Mouse (Mus musculus) ZHBTc4 (cell line): ENCODE results near the gene Rtl1.
A peak's percentile ranks its signal among the peaks of the same experiment; 100 is the strongest.

Experiments used
- DNase-seq: peaks from one replicate; pipeline ENCODE4 v3.0.0-alpha.2; 2011; ENCODE audit warnings: low read depth, low spot score

Gene Rtl1

DNA sequence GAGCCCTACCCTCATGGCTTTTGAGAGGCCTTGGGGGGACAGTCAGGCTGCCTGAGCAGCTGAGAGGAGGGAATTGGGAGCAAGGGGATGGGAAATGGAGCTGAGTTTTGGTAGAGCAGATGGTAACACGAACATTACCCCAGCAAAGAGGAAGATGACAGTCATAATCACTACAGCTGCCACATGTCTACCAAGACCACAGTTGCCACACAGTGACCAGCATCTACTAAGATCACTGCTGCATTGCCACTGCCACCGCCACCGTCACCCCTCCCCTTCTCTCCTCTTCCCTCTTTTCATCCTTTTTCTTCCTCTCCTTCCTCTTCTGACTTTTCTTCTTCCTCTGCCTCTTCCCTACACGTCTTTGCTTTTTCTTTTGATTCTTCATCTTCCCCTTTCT lies 27.9 kb downstream of the Rtl1 start:
- no peak for DNase-seq

DNA sequence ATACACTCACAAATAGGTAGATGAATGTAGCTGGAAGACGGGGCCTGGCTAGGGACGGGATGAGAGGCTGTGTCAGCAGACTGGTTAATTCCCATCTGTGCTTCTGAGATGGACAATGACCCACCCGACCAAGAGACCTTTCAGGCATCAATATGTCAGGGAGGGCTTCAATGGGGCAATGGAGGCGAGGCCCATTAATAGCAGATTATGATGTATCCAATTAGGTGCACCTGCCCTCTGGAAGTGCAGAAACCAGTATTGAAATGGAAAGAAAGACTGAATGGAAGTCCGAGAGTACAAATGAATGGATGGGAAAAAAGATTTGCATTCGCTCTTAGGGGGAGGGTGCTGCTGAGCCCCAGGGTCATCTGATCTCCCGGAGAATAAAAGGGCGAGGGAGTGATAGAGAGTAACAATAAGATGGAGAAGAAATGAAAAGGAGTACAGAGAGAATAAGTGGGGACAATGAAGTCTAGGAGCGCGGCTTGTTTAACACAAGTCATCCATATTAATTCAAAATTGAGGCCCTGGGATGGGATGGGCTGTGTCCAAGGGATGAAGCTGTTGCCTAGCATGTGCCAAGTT lies 39.9 kb downstream of the Rtl1 start:
- no peak for DNase-seq

DNA sequence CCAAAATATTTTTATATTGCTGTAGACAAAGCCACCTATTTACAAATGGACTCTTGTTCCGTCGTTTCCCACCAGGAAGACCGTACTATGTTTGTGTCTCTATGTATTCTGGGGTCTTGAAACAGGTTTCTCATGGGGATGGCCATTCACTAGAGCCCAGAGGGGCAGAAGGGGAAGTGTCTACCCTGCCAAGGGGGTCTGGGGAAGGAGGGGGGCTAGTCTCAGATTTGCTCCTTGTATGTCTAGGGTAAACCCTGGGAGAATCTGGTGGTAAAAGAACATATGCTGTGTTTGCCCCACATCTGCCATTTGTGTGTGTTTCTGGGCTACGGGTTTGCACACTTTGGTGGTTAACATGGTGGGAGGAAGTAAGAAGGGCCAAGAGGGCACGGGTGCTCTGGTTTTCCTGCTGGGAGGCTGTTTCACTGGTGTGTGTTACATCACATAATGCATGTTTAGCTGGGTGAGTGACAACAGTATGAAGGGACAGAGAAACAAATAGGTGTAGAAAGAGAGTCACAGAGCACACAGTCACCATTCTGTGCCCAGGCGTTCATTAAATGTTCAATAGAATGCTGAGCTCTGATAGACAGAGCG lies 41.1 kb downstream of the Rtl1 start:
- DNase-seq, result no peak

DNA sequence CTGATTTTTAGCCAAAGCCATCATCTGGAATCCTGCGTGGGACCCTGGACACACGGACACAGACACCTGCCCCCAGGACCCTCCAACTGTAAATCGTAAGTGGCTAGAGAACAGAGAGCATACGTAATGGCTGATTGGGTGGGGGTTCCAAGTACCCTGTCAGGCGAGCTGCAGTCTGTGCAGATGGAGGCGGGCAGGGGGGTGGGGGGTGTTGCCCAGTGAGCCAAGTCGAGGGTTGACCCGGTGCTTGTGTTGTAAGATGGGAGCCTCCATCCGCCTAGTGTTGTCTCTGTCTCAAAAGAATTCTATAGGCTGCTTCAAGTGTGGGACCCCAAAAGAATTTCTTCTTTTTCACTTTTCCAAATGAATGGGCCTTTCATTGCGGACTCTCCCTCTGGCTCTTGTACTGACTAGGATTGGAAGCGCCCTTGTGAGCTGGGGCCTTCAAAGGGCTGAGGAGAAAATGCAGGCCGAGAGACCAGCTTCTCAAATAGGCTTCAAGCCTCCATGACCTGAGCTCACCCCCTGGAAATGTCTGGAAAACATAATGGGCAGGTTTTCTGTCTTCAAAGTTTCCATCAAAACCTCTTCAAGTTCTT lies 41.8 kb downstream of the Rtl1 start:
- DNase-seq, result no peak

DNA sequence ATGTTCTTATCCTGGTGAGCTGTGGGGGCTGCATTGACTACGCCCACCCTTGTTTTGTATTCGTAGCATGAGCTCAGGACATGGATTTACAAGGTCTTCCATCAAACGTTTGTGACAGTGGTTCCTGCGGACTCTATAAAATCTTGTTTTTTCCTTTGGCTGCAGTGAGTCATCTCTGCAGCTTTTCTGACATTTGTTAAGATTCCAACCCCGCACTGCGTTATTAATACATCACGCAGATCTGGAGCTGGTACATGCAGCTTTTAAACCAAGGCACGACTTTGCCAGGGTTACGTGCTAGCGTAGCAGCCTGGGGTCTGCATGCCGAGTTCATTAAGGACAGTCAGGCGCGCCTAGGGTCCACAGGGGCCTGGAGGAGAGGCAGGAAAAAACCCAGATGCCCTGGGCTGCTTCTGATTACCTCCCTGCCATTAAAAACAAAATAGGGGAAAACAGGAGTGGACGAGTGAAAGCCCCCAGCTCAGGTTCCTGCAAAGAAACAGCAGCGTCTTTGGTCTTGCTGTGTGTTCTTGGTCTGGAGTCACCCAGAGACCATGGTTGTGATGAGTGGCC lies 44.2 kb downstream of the Rtl1 start:
- DNase-seq, result no peak

DNA sequence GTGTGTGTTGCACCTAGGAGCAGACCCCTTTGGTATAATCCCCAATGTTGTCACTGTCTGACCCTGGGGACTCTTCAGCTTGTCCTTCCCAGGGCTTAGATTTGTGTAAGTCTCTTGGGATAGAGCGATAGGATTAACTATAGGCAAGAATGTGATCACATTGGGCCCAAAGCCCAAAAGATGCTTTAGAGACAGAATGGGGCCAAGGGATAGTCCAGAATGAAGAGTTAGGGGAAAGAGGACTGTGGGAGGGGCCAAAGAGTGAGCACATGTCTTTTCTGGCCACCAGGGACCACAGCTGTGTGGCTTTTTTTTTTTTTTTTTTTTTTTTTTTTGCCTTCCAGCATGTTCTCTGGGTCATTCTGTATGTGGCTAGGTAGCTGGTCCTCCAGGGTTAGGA lies 46.6 kb downstream of the Rtl1 start:
- no peak for DNase-seq

DNA sequence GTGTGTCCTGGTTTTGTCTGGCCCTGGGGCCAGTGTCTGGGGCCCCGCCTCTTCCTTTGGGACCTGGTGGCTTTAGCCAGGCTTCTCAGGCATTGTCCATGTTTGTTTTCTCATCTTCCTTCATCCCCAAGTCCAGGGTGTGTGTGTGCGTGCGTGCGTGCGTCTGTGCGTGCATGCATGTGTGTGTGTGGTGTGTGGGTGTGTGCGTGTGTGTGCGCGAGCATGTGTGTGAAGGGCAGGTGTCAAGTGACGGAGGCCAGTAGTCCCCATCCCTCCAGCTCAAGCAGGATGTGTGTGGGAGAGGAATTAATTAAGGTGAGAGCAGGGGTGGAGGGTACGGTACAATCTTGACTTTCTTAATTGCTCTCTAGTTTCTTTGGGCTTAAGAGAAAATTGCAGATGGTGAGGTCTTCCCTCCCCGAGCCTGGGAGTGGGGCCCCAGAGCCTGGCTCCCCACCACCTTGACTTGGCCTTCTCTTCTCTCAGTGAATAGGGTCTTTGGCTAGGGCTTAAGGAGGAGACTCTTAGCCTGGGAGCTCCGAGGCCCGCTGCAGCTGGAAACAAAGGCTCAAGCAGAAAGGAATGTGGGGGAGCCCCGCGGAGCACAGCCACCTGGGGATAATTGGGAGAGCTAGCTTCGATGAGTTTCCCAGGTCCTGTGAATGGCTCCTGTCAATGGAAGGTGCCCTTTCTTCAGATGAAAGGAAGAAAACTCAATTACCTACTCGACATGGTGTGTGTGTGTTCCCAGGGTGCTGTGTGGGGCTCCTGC lies 47.2 kb downstream of the Rtl1 start:
- DNase-seq, result no peak

DNA sequence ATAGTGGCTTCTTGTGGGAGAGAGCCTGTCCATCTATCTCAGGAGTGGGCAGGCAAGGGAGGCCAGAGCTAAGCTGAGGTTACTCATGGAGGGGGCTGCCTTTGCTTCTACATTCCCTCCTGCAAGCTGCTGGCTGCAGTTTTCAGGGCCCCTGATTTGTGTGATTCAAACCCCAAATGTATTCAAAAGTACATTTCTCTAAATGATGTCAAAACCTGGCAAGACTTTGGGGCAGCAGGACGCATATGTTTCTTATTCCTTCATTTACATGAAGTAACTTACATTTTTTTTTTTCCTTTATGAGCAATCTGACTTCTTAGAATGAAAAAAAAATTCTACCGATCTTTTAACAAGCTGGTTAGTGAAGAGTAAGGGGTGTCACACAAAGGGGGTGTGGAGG lies 48.4 kb downstream of the Rtl1 start:
- DNase-seq, result no peak

DNA sequence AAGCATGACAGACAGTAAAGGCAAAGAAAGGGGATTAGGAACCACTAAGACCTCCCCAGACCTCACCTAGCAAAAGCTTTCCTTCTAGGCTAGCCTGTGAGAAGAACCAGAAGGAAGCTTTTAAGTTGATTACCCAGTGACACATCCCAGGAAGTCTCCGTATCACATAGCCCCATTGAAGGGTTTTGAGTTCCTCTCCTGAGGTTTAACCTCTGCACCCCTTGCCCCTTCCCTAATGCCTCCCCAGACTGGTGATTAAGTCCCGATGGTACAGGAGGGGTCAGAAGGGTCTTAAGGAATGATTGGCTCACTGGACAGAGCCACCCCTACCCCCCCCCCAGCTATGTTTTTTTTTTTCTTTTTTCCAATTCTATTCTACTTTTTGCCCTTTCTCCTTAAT lies 53.0 kb downstream of the Rtl1 start:
- DNase-seq, result no peak

DNA sequence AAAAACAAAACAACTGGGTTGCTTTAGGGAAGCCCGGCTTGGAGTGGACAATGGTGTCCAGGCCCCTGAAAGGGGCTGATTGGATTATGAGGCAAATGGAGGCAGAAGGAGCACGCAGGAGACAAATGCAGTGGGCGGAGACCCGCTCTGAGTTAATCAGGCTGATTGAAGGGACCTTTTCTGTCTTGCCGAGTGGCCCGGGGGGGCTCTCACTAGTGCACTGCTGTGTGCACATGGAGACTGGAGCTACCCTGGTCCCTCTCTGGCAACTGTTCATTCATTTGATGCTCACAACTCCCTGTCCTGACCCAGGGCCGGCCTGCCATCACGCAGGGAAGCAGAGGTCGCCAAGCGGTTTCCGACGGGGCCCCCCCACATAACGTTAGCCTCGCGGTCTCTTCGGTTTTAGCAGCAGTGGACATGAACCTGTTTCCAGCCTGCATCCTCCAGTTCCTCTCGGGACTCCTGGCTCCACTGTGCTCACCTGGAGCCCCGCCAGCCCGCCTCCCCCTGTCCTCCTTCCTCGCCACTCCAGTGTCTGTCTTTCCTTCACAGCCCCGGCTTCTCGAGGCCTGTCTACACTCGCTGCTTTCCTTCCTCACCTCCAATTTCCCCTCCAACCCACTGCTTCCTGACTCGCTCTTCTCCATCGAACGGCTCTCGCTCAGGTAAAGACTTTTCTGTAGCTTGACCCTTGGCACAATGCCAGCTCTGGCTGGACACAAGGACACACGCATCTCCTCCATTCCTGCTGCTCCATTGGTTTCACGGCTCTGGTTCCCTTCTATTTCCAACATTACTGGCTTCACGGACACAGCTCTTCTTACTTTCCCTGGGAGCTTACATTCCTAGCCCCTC lies 54.0 kb downstream of the Rtl1 start:
- DNase-seq, result no peak

DNA sequence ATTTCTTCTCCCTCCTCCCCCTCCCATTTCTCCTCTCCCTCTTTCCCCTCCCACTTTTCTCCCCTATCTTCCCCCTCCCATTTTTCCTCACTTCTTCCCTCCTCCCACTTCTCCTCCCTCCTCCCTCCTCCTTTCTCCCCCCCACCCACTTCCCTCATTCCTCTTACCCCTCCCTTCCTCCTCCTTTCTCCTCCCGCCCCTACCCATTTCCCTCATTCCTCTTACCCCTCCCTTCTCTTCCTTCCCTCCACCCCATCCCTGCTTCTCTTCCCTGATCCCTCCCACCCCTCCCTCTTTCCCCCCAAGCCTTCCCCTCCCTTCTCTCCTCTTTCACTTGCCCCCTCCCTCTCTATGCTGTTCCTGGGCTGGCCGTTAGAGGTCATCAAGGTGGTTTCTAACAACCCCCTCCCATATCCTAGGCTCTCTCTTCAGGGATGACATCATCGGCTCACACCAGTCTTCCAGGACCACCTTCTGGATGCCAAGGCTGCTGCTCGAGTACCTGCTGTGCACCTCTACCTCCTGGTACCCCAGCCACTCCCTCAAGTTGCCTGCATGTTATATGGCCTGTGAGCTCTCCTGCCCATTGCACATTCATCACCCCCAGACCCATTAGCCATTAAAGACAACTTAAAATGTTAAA lies 56.7 kb downstream of the Rtl1 start:
- peak; percentile 23 for DNase-seq

DNA sequence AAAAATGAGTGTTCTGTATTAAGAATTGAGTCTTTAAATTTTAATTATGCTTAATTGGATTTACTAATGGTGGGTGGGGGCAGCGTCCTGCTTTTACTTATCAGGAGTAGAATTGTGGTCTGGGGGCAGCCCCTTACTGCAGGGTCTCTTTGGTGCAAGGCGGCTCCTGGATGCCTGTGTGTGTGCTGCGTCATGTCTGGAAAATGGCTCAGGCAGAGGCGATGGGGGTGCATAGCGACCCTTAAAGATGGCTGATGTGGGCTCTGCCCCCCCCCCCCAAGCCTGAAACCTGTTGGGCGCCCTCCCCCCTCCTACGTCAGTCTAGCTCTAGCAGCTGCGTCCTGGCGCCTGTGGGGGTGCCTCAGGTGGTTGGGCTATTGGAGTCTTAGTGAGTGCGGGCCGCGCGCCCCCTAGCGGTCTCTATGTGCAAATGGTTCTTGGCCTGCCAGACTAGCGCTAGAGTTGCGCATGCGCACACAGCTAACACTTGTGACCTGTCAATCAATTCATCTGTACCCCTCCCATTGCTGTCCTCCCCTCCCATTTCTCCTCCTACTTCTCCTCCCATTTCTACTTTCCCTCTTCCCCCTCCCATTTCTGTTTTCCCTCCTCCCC lies 57.4 kb downstream of the Rtl1 start:
- peak; percentile 68 for DNase-seq

DNA sequence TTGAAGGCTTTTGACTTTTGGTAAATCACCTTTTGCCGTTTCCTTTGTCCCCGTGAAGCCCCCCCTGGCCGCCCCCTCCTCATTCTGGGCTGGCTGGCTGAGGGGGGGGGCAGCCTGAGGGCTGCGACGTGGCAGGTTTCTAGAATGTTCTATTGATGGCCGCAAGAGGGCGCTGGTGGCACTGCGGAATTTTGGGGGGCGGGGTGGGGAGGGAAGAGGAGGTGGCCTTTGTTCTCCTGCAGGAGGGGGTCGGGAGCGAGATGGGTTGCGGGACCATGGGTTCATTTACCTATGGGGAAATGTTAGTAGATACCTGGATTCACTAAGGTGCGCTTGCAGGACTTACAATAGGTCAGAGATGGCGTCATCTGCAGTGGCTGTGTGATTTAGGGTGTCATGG lies 58.1 kb downstream of the Rtl1 start:
- no peak for DNase-seq

DNA sequence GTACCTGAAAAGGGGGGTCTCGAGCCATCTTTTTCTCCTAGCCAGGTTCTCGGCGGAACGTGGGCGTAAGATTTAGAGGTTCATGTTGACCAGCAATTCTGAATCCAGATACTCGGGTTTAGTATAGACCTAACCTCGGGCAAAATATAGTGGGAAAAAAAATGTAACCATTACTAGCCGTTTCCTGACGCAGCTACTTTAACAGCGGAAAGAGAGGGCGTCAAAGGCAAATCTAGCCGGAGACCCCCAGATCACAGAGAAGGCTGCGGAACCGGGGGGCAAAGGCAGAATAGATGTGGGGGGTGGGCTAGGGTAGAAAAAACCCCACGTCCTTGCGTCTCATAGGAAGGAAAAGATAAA lies 58.6 kb downstream of the Rtl1 start:
- no peak for DNase-seq

DNA sequence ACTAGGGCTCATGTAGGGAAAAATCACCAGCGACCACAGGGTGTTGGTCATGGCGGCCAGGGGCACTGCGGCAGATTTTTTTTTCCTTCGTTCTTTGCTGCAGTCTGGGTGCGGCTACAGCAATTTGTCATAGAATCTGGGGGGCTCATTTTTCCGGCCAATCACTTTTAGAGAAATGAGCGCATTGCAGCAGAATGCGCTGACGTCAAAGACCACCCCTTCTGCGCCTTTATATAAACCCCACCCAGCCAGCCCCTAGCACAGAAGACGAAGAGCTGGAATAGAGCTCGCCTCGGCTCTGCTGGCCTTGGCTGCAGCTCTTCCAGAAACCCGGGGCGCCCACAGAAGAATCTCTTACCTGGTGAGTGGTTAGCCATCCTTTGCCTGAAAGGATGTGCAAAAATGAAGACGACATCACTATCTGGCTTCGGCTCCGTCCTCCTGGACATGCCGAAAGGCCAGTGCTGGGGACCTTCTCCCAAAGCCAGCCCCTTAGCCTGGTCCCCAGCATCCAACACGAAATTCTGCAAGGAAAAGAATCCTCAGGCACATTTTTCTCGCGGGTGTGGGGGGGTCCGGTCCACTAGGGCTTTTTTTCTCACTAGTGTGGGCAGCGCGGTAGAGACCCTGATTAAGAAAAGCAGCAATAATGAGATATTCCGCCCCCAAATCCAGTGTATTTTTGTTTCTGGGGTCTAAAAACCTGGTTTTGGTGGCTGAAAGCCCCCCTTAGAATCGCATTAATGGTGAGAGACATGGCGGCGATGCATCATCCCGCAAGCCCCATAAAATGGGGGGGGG lies 59.2 kb downstream of the Rtl1 start:
- DNase-seq, result no peak

DNA sequence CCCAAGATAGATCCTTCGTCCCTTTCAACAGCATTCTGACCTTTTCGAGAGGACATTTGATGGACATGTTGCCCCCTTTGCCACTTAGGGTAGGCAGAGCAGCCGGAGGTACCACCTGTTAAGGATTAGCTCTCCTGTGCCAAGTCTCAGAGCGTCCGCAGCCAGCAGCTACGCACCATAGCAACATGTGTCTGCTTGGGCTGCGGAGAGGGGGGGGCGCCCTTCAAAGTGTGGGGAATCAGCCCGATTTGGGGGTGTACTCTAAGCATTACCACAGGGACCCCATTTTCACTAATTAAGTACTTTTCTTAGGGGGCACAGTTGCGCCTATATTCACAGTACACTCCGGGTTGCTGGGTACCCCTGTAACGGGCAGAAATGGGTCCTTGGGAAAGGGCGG lies 60.2 kb downstream of the Rtl1 start:
- no peak for DNase-seq
